Mouse (Mus musculus) stomach, postnatal 0 days (tissue): ENCODE data around the gene Fbxl20. TPM values are rescaled to one million over a fixed set of nuclear protein-coding genes. Genes with fewer than 3 reads are reported as not detected.

ENCODE experiments used
- ATAC-seq: fragments of 200-750 bp; cut with Nextera tagmentation; 2 replicates; pipeline ENCODE4 v1.8.0; 2017; ENCODE audit not compliant: low FRiP score, low TSS enrichment
- DNase-seq: peaks from one replicate; pipeline ENCODE4 v3.0.0-alpha.2; 2016; ENCODE audit warnings: low spot score
- H3K27ac ChIP-seq: fragments of 300-500 bp; sonication (generic); replicated peaks from 2 replicates; pipeline ENCODE4 v1.5.1; 2014; ENCODE audit warnings: mild to moderate bottlenecking, control low read depth
- H3K27me3 ChIP-seq: fragments of 300-500 bp; sonication (generic); 2 replicates; pipeline ENCODE4 v1.6.1; 2014; ENCODE audit warnings: low read length; ENCODE audit not compliant: control insufficient read depth, insufficient read depth
- H3K36me3 ChIP-seq: fragments of 300-500 bp; sonication (generic); 2 replicates; pipeline ENCODE4 v1.6.1; 2014; ENCODE audit warnings: low read length, mixed read lengths; ENCODE audit not compliant: control insufficient read depth, insufficient read depth
- H3K4me1 ChIP-seq: fragments of 300-500 bp; sonication (generic); replicated peaks from 2 replicates; pipeline ENCODE4 v1.6.1; 2014; ENCODE audit warnings: antibody characterized with exemption; ENCODE audit not compliant: control insufficient read depth, insufficient read depth
- H3K4me2 ChIP-seq: fragments of 300-500 bp; sonication (generic); replicated peaks from 2 replicates; pipeline ENCODE4 v1.6.1; 2014; ENCODE audit warnings: low read depth, mild to moderate bottlenecking, control low read depth, moderate library complexity
- H3K4me3 ChIP-seq: fragments of 300-500 bp; sonication (generic); 2 replicates; pipeline ENCODE4 v1.5.1; 2014; ENCODE audit warnings: low read depth, low read length, control low read depth
- H3K9ac ChIP-seq: fragments of 300-500 bp; sonication (generic); 2 replicates; pipeline ENCODE4 v1.6.1; 2014; ENCODE audit warnings: mild to moderate bottlenecking, low read length, control low read depth, mixed read lengths
- H3K9me3 ChIP-seq: fragments of 300-500 bp; sonication (generic); 2 replicates; pipeline ENCODE4 v1.6.1; 2016; ENCODE audit warnings: low read length; ENCODE audit not compliant: control insufficient read depth
- CTCF ChIP-seq: IDR thresholded peaks from 2 replicates; pipeline ENCODE4 v1.5.1; 2016; ENCODE audit warnings: antibody characterized with exemption, low read depth, mild to moderate bottlenecking, moderate library complexity
- EP300 ChIP-seq: optimal IDR thresholded peaks from 2 replicates; pipeline ENCODE3; 2016; ENCODE audit warnings: antibody characterized with exemption
- WGBS: fragments of 180-500 bp; shearing (Covaris S2); extraction: QIAGEN DNeasy Blood & Tissue Kit; methylation state at CpG from one replicate; pipeline ENCODE4 v1.1.7; 2014; 5-methylcytosine and 5-hydroxymethylcytosine counted together
- polyA plus RNA-seq: library from polyadenylated mRNA; unstranded; fragments of >200 nt; fragmentation: Nextera tagmentation; extraction: Ambion mirVana; gene quantifications from 2 replicates; pipeline ENCODE4 v1.2.1, GENCODE M21; 2015

The Fbxl20 gene
- polyA plus RNA-seq, 1 experiment from 2014 or later = 11.7 TPM

DNA sequence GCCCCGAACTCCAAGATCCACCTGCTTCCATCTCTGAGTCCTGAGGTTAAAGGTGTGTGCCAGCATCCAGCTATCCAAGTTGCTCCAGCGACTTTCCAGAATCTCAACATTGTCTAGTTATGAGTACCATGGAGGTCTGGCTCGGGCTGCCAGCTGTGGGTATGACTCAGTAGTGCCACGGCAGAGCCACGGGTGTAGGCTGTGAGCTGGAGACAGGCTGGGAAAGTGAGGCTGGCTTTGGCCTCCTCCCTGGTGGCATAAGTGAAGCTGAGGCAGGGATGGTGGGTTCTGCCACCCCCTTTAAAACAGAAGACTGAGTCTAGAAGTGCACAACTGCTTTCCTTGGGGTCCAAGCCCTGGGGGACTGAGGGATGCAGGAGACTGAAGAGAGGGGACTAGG lies 116.1 kb downstream of the Fbxl20 start:
- no peak overlapping the region for H3K4me3 ChIP-seq
- H3K9me3 ChIP-seq = no peaks in the 10 kb centered on the region
- H3K27me3 ChIP-seq = no peaks in the 10 kb centered on the region; the same call in 1 of the 2 replicates
- TF ChIP-seq CTCF (no peak), EP300 (no peak)
- H3K36me3 ChIP-seq = peaks cover 6% of the 10 kb centered on the region; the same call in 1 of the 2 replicates
- H3K4me1 ChIP-seq = peaks cover 6% of the 10 kb centered on the region; the same call in 1 of the 2 replicates
- H3K9ac ChIP-seq = no peak overlapping the region
- WGBS = 75% methylated on average over 5 of the region's 5 CpGs
- ATAC-seq (no peak), DNase-seq (no peak)
- no peak overlapping the region for H3K27ac ChIP-seq
- H3K4me2 ChIP-seq = no peak overlapping the region

Other genes starting within 250 kb of the Fbxl20 start
- gene Plxdc1, start 164.0 kb downstream of the Fbxl20 start, polyA plus RNA-seq = 0.40 and 0.45 TPM in 2 replicates
- gene Arl5c, start 154.2 kb downstream of the Fbxl20 start, polyA plus RNA-seq = 7.5 and 9.8 TPM in 2 replicates
- gene Cacnb1, start 127.4 kb downstream of the Fbxl20 start, polyA plus RNA-seq = 4.2 and 4.9 TPM in 2 replicates
- gene Rpl19, start 123.7 kb downstream of the Fbxl20 start, polyA plus RNA-seq = 863 and 874 TPM in 2 replicates
- gene Stac2, start 96.9 kb downstream of the Fbxl20 start, polyA plus RNA-seq = 0.05 and 0.08 TPM in 2 replicates
- 25.5 and 26.8 TPM in 2 replicates for gene Med1, start 42.9 kb upstream of the Fbxl20 start, polyA plus RNA-seq
- gene Cdk12, start 52.7 kb upstream of the Fbxl20 start, polyA plus RNA-seq = 3.8 and 4.1 TPM in 2 replicates
- 0.02 and 0.08 TPM in 2 replicates for gene Neurod2, start 179.2 kb upstream of the Fbxl20 start, polyA plus RNA-seq
- gene Ppp1r1b, start 198.0 kb upstream of the Fbxl20 start, polyA plus RNA-seq = 6.9 and 7.0 TPM in 2 replicates
- gene Stard3, start 208.0 kb upstream of the Fbxl20 start, polyA plus RNA-seq = 24.9 TPM in 2 replicates
- 0.13 and 0.38 TPM in 2 replicates for gene Tcap, start 233.4 kb upstream of the Fbxl20 start, polyA plus RNA-seq
- gene Pnmt, start 236.0 kb upstream of the Fbxl20 start, polyA plus RNA-seq = not detected in 2 replicates